Mouse (Mus musculus) intestine, postnatal 0 days (tissue): ENCODE data around the gene Tspan18. TPM values are rescaled to one million over a fixed set of nuclear protein-coding genes. Genes with fewer than 3 reads are reported as not detected.

Experiments used
- ATAC-seq: fragments of 200-750 bp; cut with Nextera tagmentation; 2 replicates; pipeline ENCODE4 v1.8.0; 2017; ENCODE audit warnings: mild to moderate bottlenecking, moderate TSS enrichment, moderate library complexity
- H3K27ac ChIP-seq: fragments of 300-500 bp; sonication (generic); 2 replicates; pipeline ENCODE4 v1.5.1; 2014; ENCODE audit warnings: mild to moderate bottlenecking, low read depth, low read length, moderate library complexity
- H3K27me3 ChIP-seq: fragments of 300-500 bp; sonication (generic); replicated peaks from 2 replicates; pipeline ENCODE4 v1.6.1; 2014; ENCODE audit warnings: low read length, mixed read lengths; ENCODE audit not compliant: control insufficient read depth, insufficient read depth
- H3K36me3 ChIP-seq: fragments of 300-500 bp; sonication (generic); 2 replicates; pipeline ENCODE4 v1.6.1; 2014; ENCODE audit warnings: mild to moderate bottlenecking, moderate library complexity; ENCODE audit not compliant: control insufficient read depth, insufficient read depth
- H3K4me1 ChIP-seq: fragments of 300-500 bp; sonication (generic); replicated peaks from 2 replicates; pipeline ENCODE4 v1.6.1; 2014; ENCODE audit warnings: antibody characterized with exemption, low read length, mixed read lengths; ENCODE audit not compliant: control insufficient read depth, insufficient read depth
- H3K4me2 ChIP-seq: fragments of 300-500 bp; sonication (generic); replicated peaks from 2 replicates; pipeline ENCODE4 v1.6.1; 2014; ENCODE audit warnings: low read depth, mild to moderate bottlenecking, moderate library complexity
- H3K4me3 ChIP-seq: fragments of 300-500 bp; sonication (generic); 2 replicates; pipeline ENCODE4 v1.5.1; 2014; ENCODE audit warnings: low read depth, low read length
- H3K9ac ChIP-seq: fragments of 300-500 bp; sonication (generic); 2 replicates; pipeline ENCODE4 v1.6.1; 2014; ENCODE audit warnings: mild to moderate bottlenecking, low read depth, low read length
- H3K9me3 ChIP-seq: fragments of 300-500 bp; sonication (generic); 2 replicates; pipeline ENCODE4 v1.6.1; 2016; ENCODE audit warnings: mixed run types; ENCODE audit not compliant: control insufficient read depth
- CTCF ChIP-seq: sonication (generic); IDR thresholded peaks from 2 replicates; pipeline ENCODE4 v1.5.1; 2016; ENCODE audit warnings: low read depth, mild to moderate bottlenecking, control low read depth, antibody characterized with exemption, moderate library complexity
- WGBS: fragments of 180-500 bp; shearing (Covaris S2); extraction: QIAGEN DNeasy Blood & Tissue Kit; methylation state at CpG from one replicate; pipeline ENCODE4 v1.1.7; 2014; 5-methylcytosine and 5-hydroxymethylcytosine counted together
- polyA plus RNA-seq: library from polyadenylated mRNA; unstranded; fragments of >200 nt; fragmentation: Nextera tagmentation; extraction: Ambion mirVana; gene quantifications from 2 replicates; pipeline ENCODE4 v1.2.1, GENCODE M21; 2015

The Tspan18 gene
- polyA plus RNA-seq, 1 experiment from 2014 or later: 18.0 TPM

DNA sequence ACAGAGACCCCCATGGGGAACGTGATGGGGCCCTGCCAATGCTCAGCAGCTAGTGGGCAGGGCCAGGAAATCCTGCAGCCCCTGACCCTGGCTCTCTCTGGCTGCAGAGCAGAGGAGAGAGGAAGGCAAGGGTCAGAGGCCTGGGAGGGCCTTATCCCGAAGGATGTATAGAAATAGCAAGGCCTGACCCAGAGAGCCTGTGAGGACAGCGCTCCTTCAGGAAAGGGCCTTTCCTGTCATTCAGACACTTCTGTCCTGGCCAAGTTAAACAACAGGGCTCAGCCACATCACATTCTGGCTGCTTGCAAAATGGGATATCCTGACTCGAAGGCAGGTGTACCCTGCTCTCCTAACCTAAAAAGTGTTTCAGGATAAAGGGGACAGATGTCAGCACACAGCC is 66.5 kb downstream of the Tspan18 start:
- 64% methylated on average over 4 of the region's 4 CpGs for WGBS
- no peak overlapping the region for H3K27ac ChIP-seq
- H3K27me3 ChIP-seq: no peaks in the 10 kb centered on the region
- H3K36me3 ChIP-seq: no peaks in the 10 kb centered on the region
- no peak overlapping the region for H3K4me3 ChIP-seq
- no peaks in the 10 kb centered on the region for H3K9me3 ChIP-seq
- 0 out of 2 replicates have a peak, but pooled peaks have one; percentile 7 for TF ChIP-seq CTCF
- H3K4me2 ChIP-seq: no peak overlapping the region
- H3K9ac ChIP-seq: no peak overlapping the region
- ATAC-seq: no peak
- 0 out of 2 replicates have a peak, but pooled peaks cover 3% of the 10 kb centered on the region for H3K4me1 ChIP-seq

GRCm38 (mm10) chr2:93266565-93267169 is 67.6 kb downstream of the Tspan18 start:
- peaks cover 10% of the 10 kb centered on the region; the same call in 1 of the 2 replicates for H3K4me1 ChIP-seq
- 60% methylated on average over 7 of the region's 7 CpGs for WGBS
- TF ChIP-seq CTCF: no peak
- H3K36me3 ChIP-seq: no peaks in the 10 kb centered on the region
- H3K4me2 ChIP-seq: no peak overlapping the region
- no peaks in the 10 kb centered on the region for H3K27me3 ChIP-seq
- no peak overlapping the region for H3K9ac ChIP-seq
- no peak for ATAC-seq
- no peak overlapping the region for H3K4me3 ChIP-seq
- no peaks in the 10 kb centered on the region for H3K9me3 ChIP-seq
- no peak overlapping the region for H3K27ac ChIP-seq

DNA sequence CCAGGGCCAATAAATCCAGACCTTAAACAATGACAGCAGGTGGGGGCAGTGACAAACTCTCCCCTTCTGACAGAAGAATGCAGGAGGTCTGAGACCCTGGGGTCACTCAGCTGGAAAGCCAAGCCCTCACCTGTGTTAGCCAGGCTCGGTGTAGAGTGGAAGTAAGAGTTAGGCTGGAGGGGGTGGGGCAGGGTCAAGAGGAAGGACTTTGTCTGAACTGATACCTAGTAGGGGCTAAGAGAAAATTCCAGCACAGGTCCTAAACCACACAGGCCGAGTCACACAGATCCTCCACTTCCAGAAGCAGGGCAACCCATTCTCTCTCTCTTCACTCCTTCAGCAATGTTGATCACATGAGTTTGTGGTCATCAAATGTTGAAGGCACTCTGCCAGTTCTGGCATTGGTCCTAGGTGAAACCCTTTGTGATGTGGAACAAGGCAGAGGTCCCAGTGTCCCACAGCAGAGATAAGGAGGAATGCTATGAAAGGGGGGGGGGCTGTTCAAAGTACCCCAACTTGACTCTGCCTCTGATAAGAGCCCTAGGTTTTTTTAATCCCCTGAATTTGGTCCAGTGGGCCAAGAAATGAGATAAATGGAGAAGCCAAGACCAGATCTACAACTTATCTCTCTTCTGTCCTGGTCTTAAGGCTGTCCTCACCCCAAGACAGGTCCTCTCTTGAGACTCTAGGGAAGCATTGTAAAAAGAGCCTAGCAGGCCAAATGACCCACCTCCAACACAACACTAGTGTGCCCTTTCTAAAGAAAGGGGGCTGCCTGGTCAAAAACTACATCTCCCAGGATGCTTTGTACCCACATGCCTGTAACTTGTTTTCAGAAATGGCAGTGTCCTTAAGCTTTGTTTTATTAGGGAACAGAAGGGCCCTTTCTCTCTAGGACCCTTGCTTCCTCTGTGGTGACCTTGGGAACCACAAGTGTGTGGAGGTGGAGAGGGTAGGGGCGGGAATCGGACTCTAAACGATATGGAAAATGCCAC is 71.7 kb downstream of the Tspan18 start:
- no peaks in the 10 kb centered on the region for H3K27me3 ChIP-seq

GRCm38 (mm10) chr2:93261521-93262290 is 72.6 kb downstream of the Tspan18 start:
- H3K27me3 ChIP-seq: no peaks in the 10 kb centered on the region
- TF ChIP-seq CTCF: no peak
- no peak overlapping the region for H3K4me2 ChIP-seq
- H3K9ac ChIP-seq: no peak overlapping the region
- no peak overlapping the region for H3K27ac ChIP-seq
- 42% methylated on average over 6 of the region's 6 CpGs for WGBS
- H3K4me3 ChIP-seq: no peak overlapping the region
- H3K4me1 ChIP-seq: peaks cover 15% of the 10 kb centered on the region; the same call in 1 of the 2 replicates
- H3K9me3 ChIP-seq: no peaks in the 10 kb centered on the region
- H3K36me3 ChIP-seq: no peaks in the 10 kb centered on the region
- 0 out of 2 replicates have a peak, but pooled peaks have one; percentile 26 for ATAC-seq

More for the DNA sequence above, 71.7 kb downstream of the Tspan18 start:
- Histone ChIP-seq H3K27ac (no peak overlapping the region), H3K9ac (no peak overlapping the region), H3K4me3 (no peak overlapping the region), H3K4me2 (no peak overlapping the region), H3K4me1 (peaks cover 15% of the 10 kb centered on the region; the same call in 1 of the 2 replicates), H3K9me3 (no peaks in the 10 kb centered on the region), H3K36me3 (no peaks in the 10 kb centered on the region)
- TF ChIP-seq CTCF: no peak
- ATAC-seq: no peak
- 56% methylated on average over 5 of the region's 5 CpGs for WGBS

DNA sequence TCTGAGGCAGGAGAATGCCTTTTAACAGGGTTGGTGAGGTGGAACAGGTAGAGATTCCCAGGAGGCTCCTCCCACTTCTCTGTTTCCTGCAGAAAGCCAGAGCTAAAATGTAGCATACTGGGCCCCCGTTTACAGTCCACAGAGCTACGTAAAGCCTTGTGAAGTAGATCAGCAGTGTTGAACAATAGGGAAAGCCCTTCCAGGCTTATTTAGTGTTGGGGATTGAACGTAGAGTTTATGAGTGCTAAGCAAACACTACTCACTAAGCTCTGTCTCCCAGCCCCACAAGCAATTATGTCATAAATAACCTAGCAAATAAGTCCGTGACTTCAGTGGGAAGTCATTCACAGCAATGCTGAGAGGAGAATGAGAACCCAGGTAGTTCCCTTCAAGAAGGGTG is 76.7 kb downstream of the Tspan18 start:
- peak; percentile 90 for ATAC-seq
- H3K9ac ChIP-seq: no peak overlapping the region
- no peak overlapping the region for H3K4me3 ChIP-seq

More for the DNA sequence above, 76.7 kb downstream of the Tspan18 start:
- H3K4me1 ChIP-seq: peaks cover 15% of the 10 kb centered on the region; the same call in 1 of the 2 replicates
- no peaks in the 10 kb centered on the region for H3K9me3 ChIP-seq
- 19% methylated on average over 4 of the region's 4 CpGs for WGBS
- H3K4me2 ChIP-seq: no peak overlapping the region
- H3K27ac ChIP-seq: peak overlapping the region; percentile 15; the same call in 1 of the 2 replicates
- no peaks in the 10 kb centered on the region for H3K27me3 ChIP-seq
- no peaks in the 10 kb centered on the region for H3K36me3 ChIP-seq
- TF ChIP-seq CTCF: no peak
